Mouse (Mus musculus): ENCODE measurements around the gene Rft1.

DNA sequence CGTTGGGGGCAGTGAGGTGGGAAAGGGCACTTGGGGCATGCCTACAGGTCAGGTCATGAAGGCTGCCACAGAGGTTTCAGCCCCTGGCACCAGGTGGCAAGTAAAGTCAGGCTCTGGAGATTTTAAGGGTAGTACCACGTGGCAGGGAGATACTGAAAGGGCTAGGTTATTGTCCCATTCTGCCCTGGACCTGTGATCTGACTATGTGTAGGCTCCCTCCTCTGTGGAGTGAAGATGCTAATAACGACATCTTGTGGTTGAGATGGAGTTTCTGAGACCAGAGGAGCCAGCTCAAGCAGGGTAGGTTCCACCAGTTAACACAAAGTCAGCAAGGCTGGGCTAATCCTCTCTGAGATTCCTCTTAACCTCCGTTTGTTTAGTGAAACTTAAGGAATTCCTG lies 24.3 kb upstream of the Rft1 start:
- TF ChIP-seq POLR2A (IDR thresholded peaks at IDR 0.05; ENCODE audit: extremely low read depth, insufficient read depth, low read length) (no peak), CTCF (IDR thresholded peaks at IDR 0.05; ENCODE audit: low read depth, low read length) (no peak)
